Mouse (Mus musculus) stomach, postnatal 0 days (tissue): ENCODE results near the gene Rabep1. TPM values are rescaled to one million over a fixed set of nuclear protein-coding genes. Genes with fewer than 3 reads are reported as not detected.

Experiments used
- ATAC-seq: fragments of 200-750 bp; cut with Nextera tagmentation; 2 replicates; pipeline ENCODE4 v1.8.0; 2017; ENCODE audit not compliant: low FRiP score, low TSS enrichment
- DNase-seq: peaks from one replicate; pipeline ENCODE4 v3.0.0-alpha.2; 2016; ENCODE audit warnings: low spot score
- H3K27ac ChIP-seq: fragments of 300-500 bp; sonication (generic); replicated peaks from 2 replicates; pipeline ENCODE4 v1.5.1; 2014; ENCODE audit warnings: mild to moderate bottlenecking, control low read depth
- H3K27me3 ChIP-seq: fragments of 300-500 bp; sonication (generic); 2 replicates; pipeline ENCODE4 v1.6.1; 2014; ENCODE audit warnings: low read length; ENCODE audit not compliant: control insufficient read depth, insufficient read depth
- H3K36me3 ChIP-seq: fragments of 300-500 bp; sonication (generic); 2 replicates; pipeline ENCODE4 v1.6.1; 2014; ENCODE audit warnings: low read length, mixed read lengths; ENCODE audit not compliant: control insufficient read depth, insufficient read depth
- H3K4me1 ChIP-seq: fragments of 300-500 bp; sonication (generic); replicated peaks from 2 replicates; pipeline ENCODE4 v1.6.1; 2014; ENCODE audit warnings: antibody characterized with exemption; ENCODE audit not compliant: control insufficient read depth, insufficient read depth
- H3K4me2 ChIP-seq: fragments of 300-500 bp; sonication (generic); replicated peaks from 2 replicates; pipeline ENCODE4 v1.6.1; 2014; ENCODE audit warnings: low read depth, mild to moderate bottlenecking, control low read depth, moderate library complexity
- H3K4me3 ChIP-seq: fragments of 300-500 bp; sonication (generic); 2 replicates; pipeline ENCODE4 v1.5.1; 2014; ENCODE audit warnings: low read depth, low read length, control low read depth
- H3K9ac ChIP-seq: fragments of 300-500 bp; sonication (generic); 2 replicates; pipeline ENCODE4 v1.6.1; 2014; ENCODE audit warnings: mild to moderate bottlenecking, low read length, control low read depth, mixed read lengths
- H3K9me3 ChIP-seq: fragments of 300-500 bp; sonication (generic); 2 replicates; pipeline ENCODE4 v1.6.1; 2016; ENCODE audit warnings: low read length; ENCODE audit not compliant: control insufficient read depth
- CTCF ChIP-seq: IDR thresholded peaks from 2 replicates; pipeline ENCODE4 v1.5.1; 2016; ENCODE audit warnings: antibody characterized with exemption, low read depth, mild to moderate bottlenecking, moderate library complexity
- EP300 ChIP-seq: optimal IDR thresholded peaks from 2 replicates; pipeline ENCODE3; 2016; ENCODE audit warnings: antibody characterized with exemption
- WGBS: fragments of 180-500 bp; shearing (Covaris S2); extraction: QIAGEN DNeasy Blood & Tissue Kit; methylation state at CpG from one replicate; pipeline ENCODE4 v1.1.7; 2014; 5-methylcytosine and 5-hydroxymethylcytosine counted together
- polyA plus RNA-seq: library from polyadenylated mRNA; unstranded; fragments of >200 nt; fragmentation: Nextera tagmentation; extraction: Ambion mirVana; gene quantifications from 2 replicates; pipeline ENCODE4 v1.2.1, GENCODE M21; 2015

Gene Rabep1
- polyA plus RNA-seq = 15.1 and 17.5 TPM in 2 replicates

DNA sequence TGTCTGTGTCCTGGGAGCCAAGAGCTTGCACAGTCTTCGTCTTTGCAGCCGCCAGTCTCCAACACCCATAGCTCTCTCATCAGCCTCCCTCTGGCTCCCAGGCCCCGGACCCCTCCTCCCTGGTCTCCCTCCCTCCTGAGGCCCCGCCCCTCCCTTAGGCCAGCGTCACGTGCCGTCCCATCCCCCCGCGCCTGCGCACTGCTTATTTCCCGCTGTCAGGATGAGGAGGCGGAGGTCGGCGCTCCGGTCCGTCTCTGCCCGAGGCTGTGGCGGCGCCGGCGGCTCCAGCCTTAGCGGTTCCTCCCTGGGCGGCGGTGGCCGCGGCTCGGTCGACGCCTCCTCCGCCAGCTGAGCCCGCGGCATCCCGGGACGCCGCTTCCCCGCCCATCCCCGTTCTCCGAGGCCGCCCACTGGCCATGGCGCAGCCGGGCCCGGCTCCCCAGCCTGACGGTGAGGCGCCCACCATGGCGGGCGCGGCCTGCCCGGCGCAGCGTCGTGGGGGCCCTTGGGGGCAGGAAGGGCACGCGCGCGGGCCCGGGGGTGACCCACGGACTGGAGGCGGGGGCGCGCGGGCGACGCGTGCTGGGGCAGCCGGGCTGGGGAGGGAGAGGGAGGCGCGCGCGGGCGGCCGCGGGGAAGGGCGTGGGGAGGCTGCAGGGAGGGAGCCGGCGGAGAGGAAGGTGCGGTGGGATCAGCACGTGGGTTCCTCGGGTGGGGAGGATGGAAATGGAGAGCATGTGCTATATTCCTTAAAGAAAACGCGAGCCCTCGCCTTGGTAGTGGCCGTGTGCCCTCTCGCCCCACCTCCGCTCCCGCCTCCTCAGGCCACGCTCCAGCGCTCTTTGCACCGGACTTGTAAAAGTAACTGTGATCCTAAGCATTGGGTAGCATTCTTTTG lies at the start of gene Rabep1:
Rabep1 (plus strand) TSS at position 220 of the 898 bp plus-strand sequence.
- DNase-seq = peak; percentile 95
- TF ChIP-seq CTCF (no peak), EP300 (no peak)
- Histone ChIP-seq H3K9ac (peak within 1 kb of the TSS; percentile 87), H3K27me3 (no peaks in the 10 kb centered on the region), H3K4me2 (peak within 1 kb of the TSS; percentile 80), H3K27ac (peak within 1 kb of the TSS; percentile 82), H3K4me3 (peak within 1 kb of the TSS; percentile 98), H3K9me3 (no peaks in the 10 kb centered on the region), H3K36me3 (no peaks in the 10 kb centered on the region), H3K4me1 (no peaks in the 10 kb centered on the region)
- WGBS = under 1% methylated on average over 75 of the region's 88 CpGs
- peak; percentile 95 for ATAC-seq

DNA sequence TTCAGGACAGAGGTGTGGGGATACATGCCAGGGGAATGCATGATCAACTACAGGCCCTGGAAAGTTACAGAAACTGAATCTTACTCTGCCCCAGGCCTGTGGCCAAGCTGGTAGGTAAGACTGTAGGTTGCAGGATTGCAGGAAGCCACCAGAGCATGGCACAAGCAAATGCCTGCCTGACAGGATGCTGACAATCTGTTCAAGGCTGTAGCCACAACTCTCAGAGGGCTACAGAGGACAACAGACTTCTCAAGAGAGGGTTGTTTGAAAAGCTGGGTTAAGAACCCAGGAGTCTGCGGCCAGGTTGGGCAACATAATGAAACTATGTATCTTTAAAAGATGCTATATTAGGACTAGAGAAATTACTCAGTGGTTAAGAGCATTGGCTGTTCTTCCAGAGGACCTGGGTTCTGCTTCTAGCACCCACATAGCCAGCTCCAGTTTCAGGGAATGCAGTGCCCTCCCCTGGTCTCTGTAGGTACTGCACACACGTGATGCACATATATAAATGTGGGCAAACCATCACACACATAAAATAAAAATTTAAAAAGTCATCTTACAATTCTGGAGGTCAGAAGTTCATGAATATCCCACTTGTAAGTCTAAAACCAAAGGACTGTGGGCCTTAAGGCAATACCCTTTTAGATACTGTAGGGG lies 42.2 kb upstream of the Rabep1 start:
- Histone ChIP-seq H3K9me3 (no peaks in the 10 kb centered on the region), H3K4me2 (no peak overlapping the region), H3K27ac (no peak overlapping the region), H3K27me3 (no peaks in the 10 kb centered on the region), H3K4me1 (no peaks in the 10 kb centered on the region), H3K9ac (no peak overlapping the region), H3K36me3 (no peaks in the 10 kb centered on the region), H3K4me3 (no peak overlapping the region)
- TF ChIP-seq EP300 (no peak), CTCF (no peak)
- ATAC-seq = no peak
- WGBS = 94% methylated on average over 2 of the region's 2 CpGs
- DNase-seq = no peak

DNA sequence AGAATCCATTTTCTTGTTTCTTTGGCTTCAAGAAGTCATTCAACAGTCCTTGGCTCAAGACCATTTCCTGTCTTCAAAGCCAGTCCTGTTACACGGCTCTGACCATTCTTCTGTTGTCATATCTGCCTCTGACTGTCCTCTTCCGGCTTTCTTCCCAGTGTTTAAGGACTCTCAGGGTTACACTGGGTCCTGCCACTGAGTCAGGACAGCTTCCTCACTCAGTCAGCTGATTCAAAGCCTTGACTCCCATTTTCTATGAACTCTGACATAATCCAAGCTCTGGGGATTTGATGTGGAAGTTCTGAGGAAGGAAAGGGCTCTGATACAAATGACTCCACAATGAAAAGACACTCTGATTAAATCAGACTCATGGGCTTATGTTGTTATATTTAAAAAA lies 41.7 kb upstream of the Rabep1 start:
- H3K4me3 ChIP-seq = no peak overlapping the region
- 66% methylated on average over 2 of the region's 2 CpGs for WGBS
- no peaks in the 10 kb centered on the region for H3K27me3 ChIP-seq
- DNase-seq = no peak
- H3K4me2 ChIP-seq = no peak overlapping the region
- TF ChIP-seq EP300 (no peak), CTCF (no peak)
- ATAC-seq = no peak
- no peak overlapping the region for H3K27ac ChIP-seq
- H3K36me3 ChIP-seq = no peaks in the 10 kb centered on the region
- no peaks in the 10 kb centered on the region for H3K9me3 ChIP-seq
- H3K9ac ChIP-seq = no peak overlapping the region
- H3K4me1 ChIP-seq = no peaks in the 10 kb centered on the region

DNA sequence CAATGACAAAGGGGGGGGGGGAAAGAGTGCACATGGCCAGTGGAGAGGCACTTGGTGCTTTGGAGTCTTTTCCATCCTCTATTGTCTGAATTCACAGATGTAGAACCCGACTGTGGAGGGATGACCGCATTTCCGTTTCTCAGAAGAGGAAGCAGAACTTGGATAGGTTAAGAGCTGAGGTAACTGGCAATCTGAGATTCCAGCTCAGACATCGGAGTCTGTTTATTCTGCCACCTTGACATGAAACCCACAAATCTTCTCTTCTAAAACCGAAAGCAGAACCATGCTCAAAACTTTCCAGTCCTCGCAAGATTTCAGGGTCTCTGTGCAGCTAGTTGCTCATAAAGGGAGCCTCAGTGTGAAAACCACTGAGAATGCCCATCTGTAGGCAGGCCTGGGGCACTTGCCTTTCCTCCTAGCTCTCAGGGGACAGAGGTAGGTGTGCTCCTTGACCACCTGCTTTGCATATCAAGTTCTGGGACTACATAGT lies 40.8 kb upstream of the Rabep1 start:
- Histone ChIP-seq H3K9ac (no peak overlapping the region), H3K9me3 (no peaks in the 10 kb centered on the region), H3K27me3 (no peaks in the 10 kb centered on the region), H3K4me2 (no peak overlapping the region), H3K36me3 (no peaks in the 10 kb centered on the region), H3K27ac (no peak overlapping the region), H3K4me1 (no peaks in the 10 kb centered on the region), H3K4me3 (no peak overlapping the region)
- DNase-seq = no peak
- no peak for ATAC-seq
- TF ChIP-seq CTCF (no peak), EP300 (no peak)
- WGBS = 72% methylated on average over 6 of the region's 6 CpGs

DNA sequence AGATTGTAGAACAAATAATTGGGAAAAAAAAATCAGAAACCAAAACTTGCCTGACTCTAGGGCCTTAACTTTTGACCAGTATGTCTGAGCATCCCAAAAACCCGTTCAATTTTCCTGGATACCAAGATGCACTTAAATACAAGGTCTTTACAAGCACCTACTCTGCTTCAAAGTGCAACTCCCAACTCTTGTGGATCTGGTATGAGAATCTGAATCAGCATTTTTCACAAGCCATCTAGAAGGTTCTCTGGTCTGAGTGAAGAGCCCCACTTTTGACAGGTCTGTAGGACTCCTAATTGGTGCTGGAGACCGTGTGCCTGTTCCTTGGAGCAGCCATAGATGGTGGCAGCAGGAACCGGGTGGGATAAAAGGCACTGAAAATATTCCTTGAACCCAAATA lies 40.2 kb upstream of the Rabep1 start:
- H3K4me2 ChIP-seq = no peak overlapping the region
- no peaks in the 10 kb centered on the region for H3K4me1 ChIP-seq
- TF ChIP-seq CTCF = no peak
- no peak for TF ChIP-seq EP300
- no peak overlapping the region for H3K4me3 ChIP-seq
- ATAC-seq = no peak
- no peaks in the 10 kb centered on the region for H3K36me3 ChIP-seq
- H3K27ac ChIP-seq = no peak overlapping the region; the same call in 1 of the 2 replicates
- 79% methylated on average over 3 of the region's 3 CpGs for WGBS
- no peaks in the 10 kb centered on the region for H3K9me3 ChIP-seq
- no peak for DNase-seq
- H3K27me3 ChIP-seq = no peaks in the 10 kb centered on the region
- H3K9ac ChIP-seq = no peak overlapping the region
